Mouse (Mus musculus) midbrain, embryonic 12.5 days (tissue): ENCODE results near the gene Slc15a3. TPM values are rescaled to one million over a fixed set of nuclear protein-coding genes. Genes with fewer than 3 reads are reported as not detected.

Experiments
- ATAC-seq: fragments of 200-750 bp; cut with Nextera tagmentation; 2 replicates; pipeline ENCODE4 v1.8.0; 2017; ENCODE audit warnings: low read depth, moderate TSS enrichment, moderate library complexity; ENCODE audit not compliant: low FRiP score
- H3K27ac ChIP-seq: fragments of 300-500 bp; sonication (generic); replicated peaks from 2 replicates; pipeline ENCODE4 v1.5.1; 2016; ENCODE audit warnings: mild to moderate bottlenecking
- H3K27me3 ChIP-seq: fragments of 300-500 bp; sonication (generic); 2 replicates; pipeline ENCODE4 v1.6.1; 2016; ENCODE audit warnings: mild to moderate bottlenecking
- H3K36me3 ChIP-seq: fragments of 300-500 bp; sonication (generic); 2 replicates; pipeline ENCODE4 v1.6.1; 2016
- H3K4me1 ChIP-seq: fragments of 300-500 bp; sonication (generic); 2 replicates; pipeline ENCODE4 v1.6.1; 2016
- H3K4me2 ChIP-seq: fragments of 300-500 bp; sonication (generic); replicated peaks from 2 replicates; pipeline ENCODE4 v1.6.1; 2016; ENCODE audit warnings: mild to moderate bottlenecking, moderate library complexity
- H3K4me3 ChIP-seq: fragments of 300-500 bp; sonication (generic); 2 replicates; pipeline ENCODE4 v1.5.1; 2016; ENCODE audit warnings: mild to moderate bottlenecking
- H3K9ac ChIP-seq: fragments of 300-500 bp; sonication (generic); replicated peaks from 2 replicates; pipeline ENCODE4 v1.6.1; 2016; ENCODE audit warnings: mild to moderate bottlenecking, moderate library complexity
- H3K9me3 ChIP-seq: fragments of 300-500 bp; sonication (generic); 2 replicates; pipeline ENCODE4 v1.6.1; 2016; ENCODE audit warnings: mild to moderate bottlenecking
- WGBS: fragments of 180-500 bp; shearing (Covaris S2); methylation state at CpG from one replicate; pipeline ENCODE4 v1.1.7; 2016; 5-methylcytosine and 5-hydroxymethylcytosine counted together
- polyA plus RNA-seq: library from polyadenylated mRNA; unstranded; fragments of >200 nt; fragmentation: Nextera tagmentation; extraction: Ambion mirVana; gene quantifications from 2 replicates; pipeline ENCODE4 v1.2.1, GENCODE M21; 2016

Slc15a3 gene
- polyA plus RNA-seq, 1 experiment from 2014 or later = 0.29 TPM

DNA sequence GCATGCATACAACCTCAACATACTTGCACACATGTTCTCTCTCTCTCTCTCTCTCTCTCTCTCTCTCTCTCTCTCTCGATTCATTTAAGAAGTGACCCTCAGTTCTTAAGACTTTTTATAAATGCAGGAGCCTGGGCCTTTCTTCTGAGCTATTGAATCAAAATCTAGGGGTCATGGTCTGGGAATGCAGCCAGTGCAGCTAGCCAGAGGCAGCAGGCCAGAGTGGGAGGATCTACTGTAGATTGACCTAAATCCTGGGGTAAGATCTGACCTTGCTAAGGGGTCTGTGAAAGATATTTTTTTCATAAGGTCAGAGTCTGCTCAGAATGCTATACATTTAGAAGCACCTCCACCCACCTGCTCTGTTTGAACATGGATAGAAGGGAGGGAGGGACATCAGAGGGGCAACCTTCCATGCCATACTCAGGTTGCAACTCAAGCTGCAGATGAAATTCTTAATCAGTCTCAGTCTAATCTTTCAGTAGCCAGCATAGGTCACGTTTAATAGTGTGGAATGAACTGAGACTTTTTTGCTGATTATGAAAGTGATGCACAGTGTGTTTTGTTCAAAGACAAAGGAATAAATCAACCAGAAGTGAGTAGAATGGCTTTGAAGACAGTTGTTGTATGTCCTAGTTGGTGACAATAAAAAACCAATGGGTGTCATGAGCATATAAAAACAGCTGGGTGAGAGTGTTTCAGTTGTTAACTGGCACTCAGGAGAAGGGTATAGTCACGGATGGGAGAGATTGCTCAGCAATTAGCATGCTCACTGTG, 8.0 kb downstream of the Slc15a3 start:
- 61% methylated on average over 3 of the region's 3 CpGs for WGBS
- peaks cover 12% of the 10 kb centered on the region; the same call in 1 of the 2 replicates for H3K27me3 ChIP-seq
- H3K4me1 ChIP-seq = no peaks in the 10 kb centered on the region
- H3K27ac ChIP-seq = no peak overlapping the region
- H3K4me2 ChIP-seq = no peak overlapping the region
- H3K9me3 ChIP-seq = no peaks in the 10 kb centered on the region
- no peak overlapping the region for H3K4me3 ChIP-seq
- no peak overlapping the region for H3K9ac ChIP-seq
- ATAC-seq = no peak
- H3K36me3 ChIP-seq = no peaks in the 10 kb centered on the region

- WGBS = 90% methylated on average over 3 of the region's 3 CpGs
- H3K9ac ChIP-seq = no peak overlapping the region
These were observed 15.9 kb downstream of the Slc15a3 start for GRCm38 (mm10) chr19:10855422-10855821.

GRCm38 (mm10) chr19:10856520-10856919, 17.0 kb downstream of the Slc15a3 start:
- peaks cover 52% of the 10 kb centered on the region for H3K36me3 ChIP-seq
- H3K9me3 ChIP-seq = no peaks in the 10 kb centered on the region
- no peak for ATAC-seq
- 49% methylated on average over 2 of the region's 2 CpGs for WGBS
- H3K4me2 ChIP-seq = no peak overlapping the region
- H3K4me3 ChIP-seq = no peak overlapping the region
- H3K4me1 ChIP-seq = no peaks in the 10 kb centered on the region
- no peak overlapping the region for H3K27ac ChIP-seq
- no peaks in the 10 kb centered on the region for H3K27me3 ChIP-seq
- H3K9ac ChIP-seq = no peak overlapping the region

More at GRCm38 (mm10) chr19:10855422-10855821, 15.9 kb downstream of the Slc15a3 start:
- Histone ChIP-seq H3K4me1 (no peaks in the 10 kb centered on the region), H3K4me3 (no peak overlapping the region), H3K27ac (no peak overlapping the region), H3K4me2 (no peak overlapping the region), H3K36me3 (peaks cover 41% of the 10 kb centered on the region), H3K9me3 (no peaks in the 10 kb centered on the region), H3K27me3 (no peaks in the 10 kb centered on the region)
- ATAC-seq = no peak

DNA sequence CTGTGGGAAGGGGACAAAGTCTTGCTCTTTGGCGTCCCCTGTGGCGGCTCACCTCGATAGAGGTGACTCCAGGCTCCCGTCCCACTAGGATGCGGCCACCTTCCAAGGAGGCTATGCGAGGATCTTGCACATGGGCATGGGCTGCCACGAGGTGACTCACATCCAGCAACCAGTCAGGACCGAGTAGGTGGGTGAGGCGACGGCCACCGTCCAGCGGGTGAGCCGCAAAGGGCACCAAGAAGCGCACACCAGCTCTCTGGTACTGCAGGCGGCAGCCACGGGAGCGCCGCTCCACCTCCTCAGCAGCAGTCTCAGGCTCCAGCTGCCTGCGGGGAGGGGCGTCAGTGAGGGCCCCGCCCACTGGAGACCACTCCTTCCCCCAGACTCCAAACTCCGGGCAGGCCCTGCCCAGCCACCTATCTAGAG, 20.6 kb downstream of the Slc15a3 start:
- no peaks in the 10 kb centered on the region for H3K9me3 ChIP-seq
- no peak overlapping the region for H3K9ac ChIP-seq
- peaks cover 88% of the 10 kb centered on the region for H3K36me3 ChIP-seq
- 0 out of 2 replicates have a peak, but pooled peaks have one; percentile 4 for ATAC-seq
- H3K4me1 ChIP-seq = no peaks in the 10 kb centered on the region
- 46% methylated on average over 22 of the region's 22 CpGs for WGBS
- no peak overlapping the region for H3K4me2 ChIP-seq
- no peak overlapping the region for H3K27ac ChIP-seq
- H3K4me3 ChIP-seq = no peak overlapping the region
- H3K27me3 ChIP-seq = no peaks in the 10 kb centered on the region

- WGBS = 93% methylated on average over 13 of the region's 13 CpGs
- H3K36me3 ChIP-seq = peaks cover 64% of the 10 kb centered on the region
- H3K27me3 ChIP-seq = no peaks in the 10 kb centered on the region
- H3K9ac ChIP-seq = no peak overlapping the region
- no peak overlapping the region for H3K27ac ChIP-seq
- no peak overlapping the region for H3K4me3 ChIP-seq
- peaks cover 29% of the 10 kb centered on the region for H3K4me1 ChIP-seq
- H3K4me2 ChIP-seq = no peak overlapping the region
- no peaks in the 10 kb centered on the region for H3K9me3 ChIP-seq
- no peak for ATAC-seq
These were observed 26.8 kb downstream of the Slc15a3 start for GRCm38 (mm10) chr19:10866351-10866750.

GRCm38 (mm10) chr19:10867946-10868622, 28.6 kb downstream of the Slc15a3 start:
- peak overlapping the region; percentile 90; the same call in 1 of the 2 replicates for H3K27ac ChIP-seq

DNA sequence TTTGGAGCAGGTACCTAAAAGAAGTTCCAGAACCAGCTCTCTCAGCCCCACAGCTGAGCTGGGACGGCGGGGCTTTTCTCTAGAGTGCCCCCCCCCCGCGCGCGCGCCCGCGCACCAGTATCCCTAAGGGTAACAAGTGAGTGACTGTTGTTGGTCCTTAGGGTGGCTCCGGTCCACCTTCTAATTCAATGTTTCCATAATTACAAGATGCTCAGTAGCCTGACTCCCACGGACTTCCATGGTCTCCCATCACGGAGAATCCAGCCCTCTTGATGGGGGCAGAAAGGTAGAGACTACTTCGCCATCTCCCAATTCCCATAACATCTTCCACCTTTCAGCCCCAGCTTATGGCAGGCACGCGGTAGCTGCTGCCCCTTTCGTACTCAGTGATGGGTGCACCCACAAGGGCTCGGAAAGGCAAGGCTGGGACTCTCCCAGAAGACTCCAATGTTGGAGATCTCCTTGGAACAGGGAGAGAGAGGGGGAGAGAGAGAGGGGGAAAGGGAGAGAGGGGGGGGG, 29.2 kb downstream of the Slc15a3 start:
- Histone ChIP-seq H3K27ac (peak overlapping the region; percentile 90), H3K4me1 (peaks cover 29% of the 10 kb centered on the region), H3K4me2 (peak overlapping the region; percentile 91), H3K9ac (peak overlapping the region; percentile 92), H3K27me3 (no peaks in the 10 kb centered on the region), H3K9me3 (no peaks in the 10 kb centered on the region), H3K36me3 (peaks cover 64% of the 10 kb centered on the region), H3K4me3 (peak overlapping the region; percentile 86)
- peak; percentile 38 for ATAC-seq
- under 1% methylated on average over 17 of the region's 17 CpGs for WGBS

More at GRCm38 (mm10) chr19:10867946-10868622, 28.6 kb downstream of the Slc15a3 start:
- Histone ChIP-seq H3K36me3 (peaks cover 64% of the 10 kb centered on the region), H3K27me3 (no peaks in the 10 kb centered on the region), H3K4me2 (peak overlapping the region; percentile 91), H3K4me1 (peaks cover 29% of the 10 kb centered on the region), H3K9ac (peak overlapping the region; percentile 92), H3K4me3 (peak overlapping the region; percentile 86), H3K9me3 (no peaks in the 10 kb centered on the region)
- 38% methylated on average over 5 of the region's 5 CpGs for WGBS
- ATAC-seq = no peak

DNA sequence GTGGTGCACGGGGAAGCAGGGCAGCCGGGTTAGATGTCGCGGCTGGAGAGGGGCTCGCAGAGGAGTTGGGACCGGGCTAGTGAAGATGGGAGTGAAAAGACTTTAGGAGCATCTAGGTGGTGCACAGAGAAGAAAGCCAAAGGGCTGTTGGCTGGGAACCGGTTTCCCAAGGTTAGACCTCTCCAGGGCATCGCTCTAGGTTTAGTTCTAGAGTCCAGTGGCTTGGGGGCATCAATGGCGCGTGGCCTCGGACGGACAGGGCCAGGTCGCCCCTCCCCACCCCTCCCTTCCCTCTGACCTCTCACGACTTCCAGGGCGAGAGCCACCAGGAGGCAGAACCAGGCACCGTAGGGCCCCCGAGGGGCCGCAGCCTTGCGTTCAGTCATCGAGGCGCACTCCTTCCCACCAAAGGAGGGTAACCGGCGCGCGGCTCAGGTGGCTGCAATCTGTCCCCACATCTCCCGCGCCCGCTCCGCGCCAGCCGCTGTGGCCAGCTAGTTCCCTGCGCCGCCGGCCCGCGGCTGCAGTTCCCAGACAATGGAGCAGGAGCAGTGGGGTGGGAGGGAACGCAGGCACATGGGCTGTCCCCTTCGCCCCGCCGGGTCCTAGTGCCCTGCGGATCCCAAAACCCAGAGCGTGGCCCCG, 29.8 kb downstream of the Slc15a3 start:
- under 1% methylated on average over 39 of the region's 43 CpGs for WGBS
- peaks cover 64% of the 10 kb centered on the region for H3K36me3 ChIP-seq

GRCm38 (mm10) chr19:10869886-10870527, 30.5 kb downstream of the Slc15a3 start, which contains the start of gene Tmem132a:
Tmem132a (minus strand) TSS chr19:10869940.
- H3K4me2 ChIP-seq = peak within 1 kb of the TSS; percentile 91
- peak within 1 kb of the TSS; percentile 92 for H3K9ac ChIP-seq
- no peak; the same call in 1 of the 2 replicates for ATAC-seq
- peaks cover 58% of the 10 kb centered on the region for H3K36me3 ChIP-seq
- 2% methylated on average over 8 of the region's 8 CpGs for WGBS
- H3K27me3 ChIP-seq = no peaks in the 10 kb centered on the region
- H3K9me3 ChIP-seq = no peaks in the 10 kb centered on the region
- peaks cover 29% of the 10 kb centered on the region for H3K4me1 ChIP-seq
- peak within 1 kb of the TSS; percentile 86 for H3K4me3 ChIP-seq
- peak within 1 kb of the TSS; percentile 90 for H3K27ac ChIP-seq

More for the DNA sequence above, 29.8 kb downstream of the Slc15a3 start:
- Histone ChIP-seq H3K27me3 (no peaks in the 10 kb centered on the region), H3K4me1 (peaks cover 29% of the 10 kb centered on the region), H3K4me2 (peak overlapping the region; percentile 91), H3K27ac (peak overlapping the region; percentile 90), H3K4me3 (peak overlapping the region; percentile 86), H3K9ac (peak overlapping the region; percentile 92), H3K9me3 (no peaks in the 10 kb centered on the region)
- ATAC-seq = peak; percentile 96

GRCm38 (mm10) chr19:10870676-10871075, 31.1 kb downstream of the Slc15a3 start:
- Histone ChIP-seq H3K4me1 (peaks cover 29% of the 10 kb centered on the region), H3K9ac (0 out of 2 replicates have a peak overlapping the region, but pooled peaks have one; percentile 0), H3K4me2 (no peak overlapping the region), H3K36me3 (peaks cover 52% of the 10 kb centered on the region), H3K27ac (no peak overlapping the region), H3K27me3 (no peaks in the 10 kb centered on the region), H3K4me3 (no peak overlapping the region), H3K9me3 (no peaks in the 10 kb centered on the region)
- no peak for ATAC-seq
- WGBS = 94% methylated on average over 3 of the region's 3 CpGs

- H3K9ac ChIP-seq = 0 out of 2 replicates have a peak overlapping the region, but pooled peaks have one; percentile 0
- no peak overlapping the region for H3K27ac ChIP-seq
- no peaks in the 10 kb centered on the region for H3K9me3 ChIP-seq
- ATAC-seq = no peak
- no peak overlapping the region for H3K4me3 ChIP-seq
- H3K36me3 ChIP-seq = peaks cover 44% of the 10 kb centered on the region
- H3K4me1 ChIP-seq = peaks cover 29% of the 10 kb centered on the region
- H3K4me2 ChIP-seq = no peak overlapping the region
- H3K27me3 ChIP-seq = no peaks in the 10 kb centered on the region
- 78% methylated on average over 14 of the region's 14 CpGs for WGBS
These were observed 31.9 kb downstream of the Slc15a3 start for GRCm38 (mm10) chr19:10871328-10871961.
